Mouse (Mus musculus) lung, postnatal 14 days (tissue): Measurements from ENCODE around the gene Styxl1.
A peak's percentile ranks its signal among the peaks of the same experiment; 100 is the strongest.

Experiments used
- DNase-seq: peaks from one replicate; pipeline ENCODE4 v3.0.0; 2021

Styxl1 gene

GRCm38 (mm10) chr5:135724536-135725322 lies 53.5 kb downstream of the Styxl1 start:
- no peak for DNase-seq

DNA sequence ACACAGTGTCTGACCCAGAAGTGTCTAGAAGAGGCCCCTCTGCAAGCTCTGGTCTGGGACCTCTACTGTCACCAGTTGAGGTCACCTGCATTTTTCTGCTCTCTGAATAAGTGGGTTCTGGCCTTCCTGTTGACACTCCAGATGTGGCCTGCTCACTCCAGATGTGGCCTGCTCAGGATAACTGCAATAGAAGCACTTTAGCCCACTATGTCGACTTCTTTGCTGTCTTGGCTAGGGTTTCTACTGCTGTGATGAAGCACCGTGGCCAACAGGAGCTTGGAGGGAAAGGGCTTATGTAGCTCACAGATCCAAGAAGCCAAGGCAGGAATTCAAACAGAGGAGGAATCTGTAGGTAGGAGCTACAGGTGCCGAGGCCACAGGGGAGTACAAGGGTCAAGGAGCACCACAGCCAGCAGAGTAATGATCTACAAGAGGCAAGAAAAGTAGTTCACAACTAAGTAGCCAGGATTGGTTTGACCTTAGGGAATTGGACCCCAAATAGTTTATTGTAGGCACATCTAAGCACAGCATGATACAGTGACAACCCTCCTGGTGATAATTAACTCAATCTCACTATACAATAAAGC lies 54.9 kb downstream of the Styxl1 start:
- no peak for DNase-seq

DNA sequence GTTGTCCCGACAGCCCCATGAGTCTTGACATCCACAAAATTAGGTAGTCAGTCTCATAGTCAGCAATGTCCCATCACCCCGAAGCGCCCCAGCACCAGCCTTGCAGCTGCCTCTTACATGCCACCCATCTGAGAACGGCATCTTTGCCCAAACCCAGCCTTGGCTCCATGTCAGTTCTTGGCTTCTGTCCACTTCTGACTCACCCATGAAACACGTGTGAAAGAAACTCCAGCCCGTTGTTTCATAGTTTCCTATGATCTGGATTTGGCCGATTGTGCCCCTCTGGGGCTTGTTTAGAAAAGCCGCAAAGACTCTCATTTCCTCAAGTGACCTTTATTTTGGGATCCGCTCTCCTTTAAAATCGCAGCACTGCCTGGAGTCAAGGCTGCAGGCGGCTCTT lies 56.1 kb downstream of the Styxl1 start:
- peak; percentile 78 for DNase-seq

GRCm38 (mm10) chr5:135721076-135721475 lies 57.1 kb downstream of the Styxl1 start:
- no peak for DNase-seq

- no peak for DNase-seq
Observed at GRCm38 (mm10) chr5:135720121-135720520, 58.1 kb downstream of the Styxl1 start.

GRCm38 (mm10) chr5:135719586-135720120 lies 58.5 kb downstream of the Styxl1 start:
- no peak for DNase-seq

- DNase-seq, result no peak
Observed at GRCm38 (mm10) chr5:135715624-135716023, 62.6 kb downstream of the Styxl1 start.

- DNase-seq, result peak; percentile 79
Observed at GRCm38 (mm10) chr5:135713441-135714218, 64.6 kb downstream of the Styxl1 start.

- DNase-seq, result no peak
Observed at GRCm38 (mm10) chr5:135712803-135713202, 65.4 kb downstream of the Styxl1 start.

GRCm38 (mm10) chr5:135711582-135712355 lies 66.4 kb downstream of the Styxl1 start:
- no peak for DNase-seq

DNA sequence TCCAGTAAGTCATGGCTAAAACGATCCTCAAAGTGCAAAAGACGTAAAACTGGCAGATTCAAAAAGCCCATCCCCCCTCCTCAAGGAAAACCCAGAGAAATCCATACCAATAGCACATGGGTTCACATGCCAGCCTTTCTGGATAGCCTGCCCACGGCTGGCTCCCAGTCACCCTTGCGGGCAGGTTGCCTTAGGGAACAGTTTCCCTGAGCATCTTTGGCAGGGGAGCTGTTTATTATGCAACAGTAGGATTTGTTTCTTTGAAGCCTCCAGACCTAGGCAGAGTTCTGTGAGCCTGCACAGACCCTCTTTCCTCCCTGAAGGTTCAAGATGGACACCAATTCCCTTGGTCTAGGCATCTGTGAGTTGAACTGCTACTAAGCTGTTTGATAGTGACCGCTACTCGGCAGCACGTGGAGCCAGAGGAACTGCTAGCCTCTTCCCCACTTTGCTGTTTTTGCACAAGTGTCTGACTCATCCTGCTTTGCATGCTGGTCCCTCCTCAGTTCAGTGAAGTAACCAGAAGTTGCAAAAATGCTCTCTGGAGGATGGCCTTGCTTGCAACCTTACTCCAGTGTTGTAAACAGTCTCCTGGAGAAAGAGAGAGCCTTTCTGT lies 67.5 kb downstream of the Styxl1 start:
- DNase-seq, result peak; percentile 37

GRCm38 (mm10) chr5:135709716-135710115 lies 68.5 kb downstream of the Styxl1 start:
- no peak for DNase-seq

DNA sequence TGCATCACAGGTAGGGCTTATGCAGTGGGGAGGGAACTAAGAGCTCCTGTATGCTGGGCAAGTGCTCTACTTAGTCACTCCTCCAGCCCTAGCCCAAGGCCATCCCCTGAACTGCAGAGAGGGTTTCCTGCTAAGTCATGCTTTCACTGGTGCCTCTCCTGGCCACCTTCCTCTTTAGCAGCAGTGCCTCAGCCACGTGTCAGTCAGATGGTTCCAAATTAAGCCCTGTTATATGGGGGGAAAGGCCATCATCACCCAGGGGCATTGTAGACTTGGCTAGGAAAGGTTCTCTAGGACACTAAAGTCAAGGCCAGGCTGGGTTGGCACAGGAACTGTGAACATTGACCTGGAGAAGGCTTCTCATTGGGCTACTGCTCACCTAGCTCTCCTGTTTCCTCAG lies 70.3 kb downstream of the Styxl1 start:
- DNase-seq, result no peak

- DNase-seq, result no peak
Observed at GRCm38 (mm10) chr5:135707039-135707438, 71.1 kb downstream of the Styxl1 start.

DNA sequence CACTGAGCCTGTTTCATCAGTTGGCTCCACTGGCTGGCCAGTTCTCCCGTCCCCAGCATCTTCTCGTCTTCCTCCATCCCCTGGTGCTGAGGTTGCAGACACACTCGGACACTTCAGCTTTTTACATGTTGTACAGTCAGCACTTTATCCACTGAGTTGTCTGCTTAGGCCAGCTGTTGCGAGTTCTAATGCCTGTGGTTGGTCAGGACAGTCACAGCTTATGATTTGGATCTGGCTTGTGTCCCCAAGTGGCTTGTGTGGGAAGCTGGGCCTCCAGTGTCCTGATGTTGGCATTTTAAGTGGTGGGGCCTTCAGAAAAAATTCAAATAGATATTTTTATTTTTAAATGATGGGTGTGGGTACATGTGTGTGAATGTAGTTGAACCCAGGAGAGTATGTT lies 72.8 kb downstream of the Styxl1 start:
- DNase-seq, result no peak

GRCm38 (mm10) chr5:135703431-135703830 lies 74.8 kb downstream of the Styxl1 start:
- no peak for DNase-seq

- DNase-seq, result peak; percentile 62
Observed at GRCm38 (mm10) chr5:135702682-135703192, 75.4 kb downstream of the Styxl1 start.

DNA sequence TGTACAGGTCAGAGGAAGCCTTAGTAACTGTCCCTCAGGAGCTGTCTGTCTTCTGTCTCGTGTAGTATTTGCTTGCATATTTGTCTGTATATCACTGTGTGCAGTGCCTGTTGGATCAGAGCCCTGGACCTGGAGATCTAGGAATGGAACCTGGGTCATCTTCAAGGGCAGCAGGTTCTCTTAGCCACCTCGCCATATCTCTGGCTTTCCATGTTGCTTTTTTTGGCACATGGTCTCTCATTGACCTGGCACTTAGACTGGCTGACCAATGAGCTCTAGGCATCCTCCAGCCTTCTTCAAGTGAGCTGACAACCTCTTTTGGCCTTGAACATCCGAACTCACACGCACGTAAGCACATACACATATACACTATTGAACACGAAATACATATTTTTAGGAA lies 76.0 kb downstream of the Styxl1 start:
- DNase-seq, result no peak

- no peak for DNase-seq
Observed at GRCm38 (mm10) chr5:135701601-135702000, 76.6 kb downstream of the Styxl1 start.

DNA sequence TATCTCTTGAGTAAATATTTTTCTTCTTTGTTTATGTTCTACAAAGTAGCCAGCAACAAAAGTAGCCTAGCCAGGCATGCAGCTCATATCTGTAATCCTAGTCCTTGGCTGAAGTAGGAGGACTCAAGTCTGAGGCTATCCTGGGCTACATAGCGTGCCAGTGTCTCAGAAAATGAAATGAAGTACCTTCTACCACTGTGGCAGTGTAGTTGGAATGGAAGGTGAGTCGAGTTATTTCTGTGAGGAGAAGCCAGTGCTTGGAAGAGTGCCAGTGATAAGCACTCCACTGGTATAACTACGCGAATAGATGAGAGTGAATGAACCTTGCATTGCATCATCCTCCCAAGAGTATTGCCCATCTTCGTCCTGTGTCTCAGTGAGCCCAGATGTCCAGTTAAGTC lies 80.5 kb downstream of the Styxl1 start:
- no peak for DNase-seq
